Mouse (Mus musculus) ES-E14 (cell line): ENCODE results near the gene Kctd21.

Experiments used
- HCFC1 ChIP-seq: IDR thresholded peaks from 2 replicates; pipeline ENCODE4 v1.6.1; 2012; ENCODE audit warnings: low read length, inconsistent platforms, borderline replicate concordance; ENCODE audit not compliant: insufficient read depth
- MAFK ChIP-seq: IDR thresholded peaks from 2 replicates; pipeline ENCODE4 v1.6.1; 2014; ENCODE audit warnings: mild to moderate bottlenecking, low read depth, low read length, inconsistent platforms; ENCODE audit not compliant: insufficient read depth
- ZNF384 ChIP-seq: IDR thresholded peaks from 2 replicates; pipeline ENCODE4 v1.6.1; 2012; ENCODE audit warnings: low read depth, low read length, inconsistent platforms

DNA sequence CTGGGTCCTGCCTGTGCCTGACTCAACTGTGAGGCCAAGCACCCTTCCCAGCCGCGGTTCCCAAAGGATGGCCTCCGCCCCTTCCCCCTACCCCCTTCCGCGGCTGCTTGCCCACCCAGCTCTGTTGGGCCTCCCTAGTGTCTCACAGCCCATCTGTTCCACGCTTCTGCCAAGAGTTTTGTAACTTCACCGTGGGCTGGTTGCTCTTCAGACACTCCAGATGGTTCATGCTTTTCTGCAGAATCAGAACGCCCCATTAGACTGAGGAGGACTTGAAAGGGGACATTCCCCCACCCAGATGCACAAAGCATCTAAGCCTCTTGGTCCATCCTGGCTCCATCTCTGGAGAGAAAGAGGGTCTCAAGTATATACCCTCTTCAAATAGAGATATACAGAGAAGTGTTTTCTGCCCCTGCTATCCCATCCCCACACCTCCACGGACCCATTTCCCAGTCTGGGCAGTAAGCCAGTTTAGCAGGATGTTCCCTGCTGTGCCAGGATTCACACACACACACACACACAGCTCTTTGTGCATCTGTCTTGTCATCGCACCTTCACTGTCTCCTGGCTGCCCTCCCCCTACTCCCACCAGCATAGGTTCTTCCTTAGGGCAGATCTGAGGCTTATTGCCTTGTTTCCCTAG, 13.2 kb downstream of the Kctd21 start:
- TF ChIP-seq HCFC1: no peak
- TF ChIP-seq ZNF384: no peak
- no peak for TF ChIP-seq MAFK
